Mouse (Mus musculus) lung, adult 2 months (tissue): ENCODE measurements around the gene Dbh.

Experiments used
- CTCF ChIP-seq: fragments of 200-500 bp; IDR thresholded peaks from 2 replicates; pipeline ENCODE4 v1.5.1; 2011; ENCODE audit warnings: mild to moderate bottlenecking, low read length, control low read depth; ENCODE audit not compliant: insufficient read depth
- POLR2A ChIP-seq: fragments of 200-500 bp; IDR thresholded peaks from 2 replicates; pipeline ENCODE4 v1.6.1; 2011; ENCODE audit warnings: low read depth, mild to moderate bottlenecking, control low read depth, low read length, borderline replicate concordance; ENCODE audit errors: extremely low read depth

- no peak for TF ChIP-seq CTCF
- TF ChIP-seq POLR2A, result no peak
These were observed 53.5 kb downstream of the Dbh start for GRCm38 (mm10) chr2:27218569-27218968.
